Mouse (Mus musculus) adrenal gland, postnatal 14 days (tissue): ENCODE results near the gene Zfp825. TPM values are rescaled to one million over a fixed set of nuclear protein-coding genes. Genes with fewer than 3 reads are reported as not detected.
"Not testable (repeated sequence)": the region's sequence is repeated elsewhere in the genome, so short reads cannot be mapped to it uniquely, and the experiment has no call there.

Source experiments
- DNase-seq: peaks from one replicate; pipeline ENCODE4 v3.0.0; 2021; ENCODE audit warnings: mixed read lengths
- long read RNA-seq, 2 experiments: library from polyadenylated mRNA; stranded (forward); transcript quantifications; one replicate each; pipeline ENCODE4 v2.0.0; 2021
- total RNA-seq: library from RNA; stranded (reverse); gene quantifications from 2 replicates; pipeline ENCODE4 v1.2.3, GENCODE M21; 2021

Zfp825 gene
- 8.6 and 11.6 TPM in 2 replicates for total RNA-seq
- long read RNA-seq, experiment 1, transcript Zfp825-203 (5 exons, 1,549 nt), result major isoform, 7 of 10 reads
- long read RNA-seq, experiment 1, partial matches to known transcripts, result 0 of 10 reads
- long read RNA-seq, experiment 1, other reads (novel, unspliced or antisense), result 2 of 10 reads
- long read RNA-seq, experiment 2, transcript Zfp825-203 (5 exons, 1,549 nt), result major isoform, 5 of 13 reads
- long read RNA-seq, experiment 2, partial matches to known transcripts, result 0 of 13 reads
- long read RNA-seq, experiment 2, other reads (novel, unspliced or antisense), result 6 of 13 reads

GRCm38 (mm10) chr13:74493911-74494679 is at the start of gene Zfp825:
Zfp825 (minus strand) TSS chr13:74493992.
- peak; percentile 86 for DNase-seq

DNA sequence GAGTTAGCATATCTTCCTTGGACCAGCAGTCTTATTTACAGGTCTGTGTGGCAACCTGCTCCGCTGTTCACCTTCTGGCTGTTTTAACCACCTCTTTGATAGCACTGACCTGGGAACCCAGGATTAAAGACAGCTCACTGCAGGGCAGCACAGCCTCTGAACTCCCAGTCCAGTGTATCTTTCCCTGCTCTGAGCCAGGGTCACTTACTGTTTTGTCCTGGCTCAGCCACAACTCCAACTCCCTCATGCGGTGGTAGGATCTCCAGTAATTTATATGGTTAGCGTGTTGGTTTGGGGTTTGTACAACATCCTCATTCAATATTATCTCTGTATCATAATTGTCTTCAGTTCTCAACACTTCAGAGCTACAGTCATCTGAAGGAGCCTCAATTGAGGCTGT is 41.6 kb upstream of the Zfp825 start:
- not testable (repeated sequence) for DNase-seq

GRCm38 (mm10) chr13:74534864-74535263 is 41.1 kb upstream of the Zfp825 start:
- DNase-seq, result peak; percentile 77

DNA sequence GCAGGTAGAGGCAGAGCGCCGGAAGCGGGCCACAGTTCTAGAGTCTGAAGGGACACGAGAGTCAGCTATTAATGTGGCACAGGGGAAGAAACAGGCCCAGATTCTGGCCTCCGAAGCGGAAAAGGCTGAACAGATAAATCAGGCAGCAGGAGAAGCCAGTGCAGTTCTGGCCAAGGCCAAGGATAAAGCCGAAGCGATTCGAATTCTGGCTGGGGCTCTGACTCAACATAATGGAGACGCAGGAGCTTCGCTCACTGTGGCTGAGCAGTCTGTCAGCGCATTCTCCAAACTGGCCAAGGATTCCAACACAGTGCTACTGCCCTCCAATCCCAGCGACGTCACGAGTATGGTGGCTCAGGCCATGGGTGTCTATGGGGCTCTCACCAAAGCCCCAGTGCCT is 40.3 kb upstream of the Zfp825 start:
- DNase-seq, result peak; percentile 78

DNA sequence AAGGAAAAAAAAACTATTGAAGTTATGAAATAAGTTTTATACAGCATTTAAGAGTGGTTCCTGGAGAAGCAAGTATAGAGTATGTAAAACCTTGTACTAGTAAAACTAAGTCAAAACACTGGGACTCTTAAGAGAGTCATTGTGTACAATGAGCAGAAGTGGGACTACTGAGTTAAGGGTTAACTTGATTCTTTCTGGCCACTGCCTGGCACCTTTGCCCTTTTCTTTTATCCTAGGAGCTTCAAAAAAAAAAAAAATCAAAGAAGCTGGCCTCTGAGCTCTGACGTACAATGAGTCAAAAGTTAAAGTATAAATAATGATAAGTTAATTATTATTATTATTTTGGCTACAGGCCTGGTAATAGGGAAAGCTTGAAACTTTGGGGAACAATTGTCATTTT is 37.5 kb upstream of the Zfp825 start:
- not testable (repeated sequence) for DNase-seq

DNA sequence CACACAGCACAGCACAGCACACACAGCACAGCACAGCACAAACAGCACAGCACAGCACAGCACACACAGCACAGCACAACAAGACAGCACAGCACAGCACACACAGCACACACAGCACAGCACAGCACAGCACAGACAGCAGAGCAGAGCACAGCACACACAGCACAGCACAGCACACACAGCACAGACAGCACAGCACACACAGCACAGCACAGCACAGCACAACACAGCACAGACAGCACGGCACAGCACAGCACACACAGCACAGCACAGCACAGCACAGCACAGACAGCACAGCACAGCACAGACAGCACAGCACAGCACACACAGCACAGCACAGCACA is 35.6 kb upstream of the Zfp825 start:
- not testable (repeated sequence) for DNase-seq

DNA sequence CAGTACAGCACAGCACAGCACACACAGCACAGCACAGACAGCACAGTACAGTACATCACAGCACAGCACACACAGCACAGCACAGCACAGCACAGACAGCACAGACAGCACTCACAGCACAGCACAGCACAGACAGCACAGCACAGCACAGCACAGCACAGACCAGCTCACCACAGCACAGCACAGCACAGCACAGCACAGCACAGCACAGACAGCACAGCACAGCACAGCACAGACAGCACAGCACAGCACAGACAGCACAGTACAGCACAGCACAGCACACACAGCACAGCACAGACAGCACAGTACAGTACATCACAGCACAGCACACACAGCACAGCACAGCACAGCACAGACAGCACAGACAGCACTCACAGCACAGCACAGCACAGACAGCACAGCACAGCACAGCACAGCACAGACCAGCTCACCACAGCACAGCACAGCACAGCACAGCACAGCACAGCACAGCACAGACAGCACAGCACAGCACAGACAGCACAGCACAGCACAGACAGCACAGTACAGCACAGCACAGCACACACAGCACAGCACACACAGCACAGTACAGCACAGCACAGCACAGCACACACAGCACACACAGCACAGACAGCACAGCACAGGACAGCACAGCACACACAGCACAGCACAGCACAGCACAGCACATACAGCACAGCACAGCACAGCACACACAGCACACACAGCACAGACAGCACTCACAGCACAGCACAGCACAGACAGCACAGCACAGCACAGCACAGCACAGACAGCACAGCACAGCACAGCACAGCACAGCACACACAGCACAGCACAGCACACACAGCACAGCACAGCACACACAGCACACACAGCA is 35.0 kb upstream of the Zfp825 start:
- not testable (repeated sequence) for DNase-seq

DNA sequence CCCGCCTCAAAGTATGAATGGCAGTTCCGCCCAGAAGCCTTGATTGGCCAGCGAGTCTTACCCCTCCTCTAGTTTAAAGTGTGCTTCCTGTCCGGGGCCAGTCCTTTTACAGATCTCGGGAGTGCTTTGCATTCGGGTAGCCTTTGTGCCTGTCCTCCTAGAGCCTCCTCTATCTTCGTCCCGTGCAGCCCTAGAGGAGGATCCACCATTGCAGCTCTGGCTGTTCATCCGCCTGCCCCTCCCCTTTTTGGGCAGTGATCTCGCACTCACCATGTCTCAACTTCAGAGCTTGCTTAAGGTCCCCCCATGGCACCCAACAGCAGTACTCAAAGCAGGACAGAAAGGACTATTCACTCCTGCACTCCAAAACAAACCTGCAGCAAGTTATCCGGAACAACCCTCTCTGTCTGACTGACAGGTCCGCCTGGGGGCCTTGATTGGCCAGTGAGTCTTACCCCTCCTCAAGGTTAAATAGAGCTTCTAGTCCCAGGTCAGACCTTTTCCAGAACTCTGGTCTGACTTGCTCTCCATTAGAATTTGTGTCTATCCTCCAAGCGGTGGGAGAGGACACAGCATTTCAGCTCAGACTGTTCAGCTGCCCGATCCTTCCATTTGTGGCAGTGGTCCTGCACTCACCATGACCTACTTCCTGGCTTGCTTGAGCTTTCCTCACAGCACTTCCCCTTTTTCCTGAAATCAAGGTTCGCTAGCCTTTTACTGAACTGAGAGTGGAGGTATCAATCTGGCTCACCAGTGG is 28.9 kb upstream of the Zfp825 start:
- peak; percentile 90 for DNase-seq

DNA sequence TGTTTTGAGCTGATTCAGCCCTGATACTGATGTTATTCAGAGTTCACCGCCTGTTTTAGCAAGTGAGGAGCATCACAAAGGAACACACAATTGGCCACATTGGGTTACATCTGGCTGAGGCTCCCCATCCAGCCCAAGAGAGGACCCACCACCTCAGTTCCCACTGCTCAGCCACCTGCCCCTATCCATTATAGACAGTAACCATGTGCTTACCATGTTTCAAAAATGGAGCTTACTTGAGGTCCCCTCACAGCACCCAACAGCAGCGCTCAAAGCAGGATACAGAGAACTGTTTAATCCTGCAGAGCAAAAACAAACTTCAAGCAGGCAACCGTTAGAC is 28.3 kb upstream of the Zfp825 start:
- not testable (repeated sequence) for DNase-seq

DNA sequence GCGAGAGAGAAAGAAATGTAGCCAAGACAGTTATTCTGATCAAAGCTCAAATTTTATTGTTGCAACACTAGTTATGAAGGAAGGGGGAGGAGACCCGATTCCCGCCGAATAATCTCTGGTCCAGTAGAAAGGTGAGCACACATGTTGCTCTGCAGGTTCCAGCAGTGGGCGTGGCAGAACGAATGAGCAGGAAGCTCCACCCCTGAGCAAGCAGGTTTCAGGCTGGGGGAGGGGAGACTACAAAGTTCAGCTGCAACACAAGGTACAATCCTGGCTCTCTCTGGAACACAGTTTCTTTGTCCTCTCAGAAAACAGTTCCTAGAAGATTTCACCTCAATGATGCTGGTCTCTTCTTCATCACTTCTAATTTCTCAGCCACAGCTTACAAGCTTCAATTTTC is 14.2 kb upstream of the Zfp825 start:
- DNase-seq, result not testable (repeated sequence)

DNA sequence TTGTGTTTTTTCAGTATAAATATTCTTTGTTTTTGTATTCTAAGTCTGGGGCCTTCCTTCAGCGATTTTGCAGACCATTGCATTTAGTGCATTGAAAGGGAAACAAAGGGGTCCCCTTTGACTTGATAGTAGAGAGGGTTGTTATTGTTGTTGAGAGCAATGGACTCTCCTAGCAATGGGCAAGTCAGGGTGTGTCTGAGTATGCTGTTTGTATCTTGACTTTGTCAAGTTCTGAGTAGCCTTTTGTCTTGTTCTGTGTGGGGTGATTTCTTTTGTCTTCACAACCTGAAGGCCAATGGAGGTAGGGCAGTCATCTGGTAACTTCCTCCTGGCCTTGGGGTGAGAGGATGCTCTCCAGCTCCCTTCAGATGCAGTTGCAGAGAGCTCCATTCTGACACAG is 9.1 kb upstream of the Zfp825 start:
- DNase-seq, result not testable (repeated sequence)

DNA sequence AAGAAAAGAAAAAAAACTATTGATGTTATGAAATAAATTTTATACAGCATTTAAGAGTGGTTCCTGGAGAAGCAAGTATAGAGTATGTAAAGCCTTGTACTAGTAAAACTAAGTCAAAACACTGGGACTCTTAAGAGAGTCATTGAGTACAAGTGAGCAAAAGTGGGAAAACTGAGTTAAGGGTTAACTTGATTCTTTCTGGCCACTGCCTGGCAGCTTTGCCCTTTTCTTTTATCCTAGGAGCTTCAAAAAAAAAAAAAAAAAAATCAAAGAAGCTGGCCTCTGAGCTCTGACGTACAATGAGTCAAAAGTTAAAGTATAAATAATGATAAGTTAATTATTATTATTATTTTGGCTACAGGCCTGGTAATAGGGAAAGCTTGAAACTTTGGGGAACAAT is 5.9 kb upstream of the Zfp825 start:
- DNase-seq, result not testable (repeated sequence)

DNA sequence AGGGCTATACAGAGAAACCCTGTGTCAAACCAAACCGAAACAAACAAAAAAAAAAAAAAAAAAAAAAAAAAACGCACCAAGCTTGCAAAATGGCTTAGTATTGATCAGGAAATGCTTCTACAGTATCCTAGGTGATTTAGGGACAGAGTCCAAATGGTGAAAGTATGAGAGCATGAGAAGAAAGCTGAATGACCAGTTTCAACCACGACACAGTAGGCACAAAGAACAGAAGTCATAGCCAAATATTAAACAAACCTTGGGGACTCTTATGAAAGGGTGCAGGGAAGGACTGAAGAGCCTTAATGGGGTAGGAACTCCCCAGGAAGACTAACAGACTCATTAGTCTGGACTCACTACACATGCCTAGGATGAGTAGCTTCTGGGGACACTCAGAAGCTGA is 9.5 kb downstream of the Zfp825 start:
- not testable (repeated sequence) for DNase-seq

GRCm38 (mm10) chr13:74471468-74471867 is 22.3 kb downstream of the Zfp825 start:
- not testable (repeated sequence) for DNase-seq

- peak; percentile 88 for DNase-seq
Measured at GRCm38 (mm10) chr13:74462699-74463385, 30.9 kb downstream of the Zfp825 start.

DNA sequence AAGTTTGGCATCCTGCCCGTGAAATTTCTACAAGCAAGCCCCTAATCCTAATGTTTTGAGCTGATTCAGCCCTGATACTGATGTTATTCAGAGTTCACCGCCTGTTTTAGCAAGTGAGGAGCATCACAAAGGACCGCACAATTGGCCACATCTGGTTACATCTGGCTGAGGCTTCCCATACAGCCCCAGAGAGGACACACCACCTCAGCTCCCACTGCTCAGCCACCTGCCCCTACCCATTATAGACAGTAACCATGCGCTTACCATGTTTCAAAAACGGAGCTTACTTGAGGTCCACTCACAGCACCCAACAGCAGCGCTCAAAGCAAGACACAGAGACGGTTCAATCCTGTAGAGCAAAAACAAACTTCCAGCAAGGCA is 31.5 kb downstream of the Zfp825 start:
- not testable (repeated sequence) for DNase-seq

GRCm38 (mm10) chr13:74439895-74440294 is 53.9 kb downstream of the Zfp825 start:
- DNase-seq, result no peak
